Mouse (Mus musculus): Measurements from ENCODE around the gene Slc25a30. TPM values are rescaled to one million over a fixed set of nuclear protein-coding genes. Genes with fewer than 3 reads are reported as not detected.
A peak's percentile ranks its signal among the peaks of the same experiment; 100 is the strongest.
"Not testable (repeated sequence)": the region's sequence is repeated elsewhere in the genome, so short reads cannot be mapped to it uniquely, and the experiment has no call there.

Slc25a30 gene
- polyA plus RNA-seq, 1 experiment from 2014 or later, result 13.3 TPM

GRCm38 (mm10) chr14:75779913-75780312, 6.9 kb downstream of the Slc25a30 start:
- Histone ChIP-seq H3K9me3 (ENCODE audit: control insufficient read depth, low read length) (no peaks in the 10 kb centered on the region), H3K9ac (replicated peaks; ENCODE audit: low read depth, low read length) (no peak overlapping the region), H3K4me3 (ENCODE audit: low read depth, low read length) (no peak overlapping the region), H3K36me3 (ENCODE audit: control insufficient read depth, insufficient read depth, low read length) (no peaks in the 10 kb centered on the region), H3K4me2 (ENCODE audit: low read depth, low read length) (no peak overlapping the region), H3K27ac (ENCODE audit: low read depth, low read length) (no peak overlapping the region), H3K27me3 (ENCODE audit: control insufficient read depth, insufficient read depth, low read length) (no peaks in the 10 kb centered on the region), H3K4me1 (ENCODE audit: control insufficient read depth, insufficient read depth, low read length) (peaks cover 5% of the 10 kb centered on the region; the same call in 1 of the 2 replicates)
- ATAC-seq (ENCODE audit: low read depth), result no peak
- 95% methylated on average over 4 of the region's 4 CpGs for WGBS

- H3K9me3 ChIP-seq (ENCODE audit: control insufficient read depth, low read length), result no peaks in the 10 kb centered on the region
- no peak overlapping the region for H3K9ac ChIP-seq (replicated peaks; ENCODE audit: low read depth, low read length)
- H3K4me1 ChIP-seq (ENCODE audit: control insufficient read depth, insufficient read depth, low read length), result peaks cover 5% of the 10 kb centered on the region; the same call in 1 of the 2 replicates
- no peak overlapping the region for H3K4me2 ChIP-seq (ENCODE audit: low read depth, low read length)
- no peak overlapping the region for H3K4me3 ChIP-seq (ENCODE audit: low read depth, low read length)
- no peaks in the 10 kb centered on the region for H3K27me3 ChIP-seq (ENCODE audit: control insufficient read depth, insufficient read depth, low read length)
- whole genome bisulfite sequencing, result 94% methylated on average over 8 of the region's 8 CpGs
- no peak for ATAC-seq (ENCODE audit: low read depth)
- H3K36me3 ChIP-seq (ENCODE audit: control insufficient read depth, insufficient read depth, low read length), result no peaks in the 10 kb centered on the region
- no peak overlapping the region for H3K27ac ChIP-seq (ENCODE audit: low read depth, low read length)
These were observed 10.2 kb downstream of the Slc25a30 start for GRCm38 (mm10) chr14:75776637-75777036.

GRCm38 (mm10) chr14:75773431-75773830, 13.4 kb downstream of the Slc25a30 start:
- Histone ChIP-seq H3K4me2 (ENCODE audit: low read depth, low read length) (no peak overlapping the region), H3K9ac (replicated peaks; ENCODE audit: low read depth, low read length) (no peak overlapping the region), H3K36me3 (ENCODE audit: control insufficient read depth, insufficient read depth, low read length) (peaks cover 13% of the 10 kb centered on the region; the same call in 1 of the 2 replicates), H3K27me3 (ENCODE audit: control insufficient read depth, insufficient read depth, low read length) (no peaks in the 10 kb centered on the region), H3K4me1 (ENCODE audit: control insufficient read depth, insufficient read depth, low read length) (peaks cover 5% of the 10 kb centered on the region; the same call in 1 of the 2 replicates), H3K4me3 (ENCODE audit: low read depth, low read length) (no peak overlapping the region), H3K27ac (ENCODE audit: low read depth, low read length) (no peak overlapping the region), H3K9me3 (ENCODE audit: control insufficient read depth, low read length) (no peaks in the 10 kb centered on the region)
- 83% methylated on average over 8 of the region's 8 CpGs for WGBS
- ATAC-seq (ENCODE audit: low read depth), result 0 out of 2 replicates have a peak, but pooled peaks have one; percentile 13

- H3K9me3 ChIP-seq (ENCODE audit: control insufficient read depth, low read length); H3K4me1 ChIP-seq (ENCODE audit: control insufficient read depth, insufficient read depth, low read length); H3K4me2 ChIP-seq (ENCODE audit: low read depth, low read length); H3K27me3 ChIP-seq (ENCODE audit: control insufficient read depth, insufficient read depth, low read length); H3K4me3 ChIP-seq (ENCODE audit: low read depth, low read length); H3K9ac ChIP-seq (replicated peaks; ENCODE audit: low read depth, low read length); ATAC-seq (ENCODE audit: low read depth); H3K27ac ChIP-seq (ENCODE audit: low read depth, low read length): not testable (repeated sequence)
- peaks cover 13% of the 10 kb centered on the region; the same call in 1 of the 2 replicates for H3K36me3 ChIP-seq (ENCODE audit: control insufficient read depth, insufficient read depth, low read length)
- 90% methylated on average over 3 of the region's 3 CpGs for WGBS
These were observed 14.4 kb downstream of the Slc25a30 start for GRCm38 (mm10) chr14:75772407-75772806.

GRCm38 (mm10) chr14:75771101-75771501, 15.7 kb downstream of the Slc25a30 start:
- H3K9me3 ChIP-seq (ENCODE audit: control insufficient read depth, low read length), result no peaks in the 10 kb centered on the region
- H3K9ac ChIP-seq (replicated peaks; ENCODE audit: low read depth, low read length), result no peak overlapping the region
- WGBS, result 95% methylated on average over 8 of the region's 8 CpGs
- H3K4me1 ChIP-seq (ENCODE audit: control insufficient read depth, insufficient read depth, low read length), result no peaks in the 10 kb centered on the region
- no peak for ATAC-seq (ENCODE audit: low read depth)
- no peak overlapping the region for H3K4me2 ChIP-seq (ENCODE audit: low read depth, low read length)
- no peak overlapping the region for H3K27ac ChIP-seq (ENCODE audit: low read depth, low read length)
- no peak overlapping the region for H3K4me3 ChIP-seq (ENCODE audit: low read depth, low read length)
- no peaks in the 10 kb centered on the region for H3K27me3 ChIP-seq (ENCODE audit: control insufficient read depth, insufficient read depth, low read length)
- H3K36me3 ChIP-seq (ENCODE audit: control insufficient read depth, insufficient read depth, low read length), result peaks cover 13% of the 10 kb centered on the region; the same call in 1 of the 2 replicates

GRCm38 (mm10) chr14:75769334-75769733, 17.5 kb downstream of the Slc25a30 start:
- WGBS, result 71% methylated on average over 9 of the region's 9 CpGs
- Histone ChIP-seq H3K4me3 (ENCODE audit: low read depth, low read length) (no peak overlapping the region), H3K27ac (ENCODE audit: low read depth, low read length) (no peak overlapping the region), H3K27me3 (ENCODE audit: control insufficient read depth, insufficient read depth, low read length) (no peaks in the 10 kb centered on the region), H3K36me3 (ENCODE audit: control insufficient read depth, insufficient read depth, low read length) (peaks cover 13% of the 10 kb centered on the region; the same call in 1 of the 2 replicates), H3K9me3 (ENCODE audit: control insufficient read depth, low read length) (no peaks in the 10 kb centered on the region), H3K4me1 (ENCODE audit: control insufficient read depth, insufficient read depth, low read length) (no peaks in the 10 kb centered on the region), H3K9ac (replicated peaks; ENCODE audit: low read depth, low read length) (no peak overlapping the region), H3K4me2 (ENCODE audit: low read depth, low read length) (no peak overlapping the region)
- no peak for ATAC-seq (ENCODE audit: low read depth)

- H3K9ac ChIP-seq (replicated peaks; ENCODE audit: low read depth, low read length), result no peak overlapping the region
- no peak overlapping the region for H3K4me3 ChIP-seq (ENCODE audit: low read depth, low read length)
- H3K4me1 ChIP-seq (ENCODE audit: control insufficient read depth, insufficient read depth, low read length), result no peaks in the 10 kb centered on the region
- WGBS, result 7% methylated on average over 1 of the region's 1 CpGs
- H3K36me3 ChIP-seq (ENCODE audit: control insufficient read depth, insufficient read depth, low read length), result peaks cover 13% of the 10 kb centered on the region; the same call in 1 of the 2 replicates
- H3K27me3 ChIP-seq (ENCODE audit: control insufficient read depth, insufficient read depth, low read length), result no peaks in the 10 kb centered on the region
- no peak overlapping the region for H3K27ac ChIP-seq (ENCODE audit: low read depth, low read length)
- H3K9me3 ChIP-seq (ENCODE audit: control insufficient read depth, low read length), result no peaks in the 10 kb centered on the region
- ATAC-seq (ENCODE audit: low read depth), result no peak
- no peak overlapping the region for H3K4me2 ChIP-seq (ENCODE audit: low read depth, low read length)
These were observed 18.6 kb downstream of the Slc25a30 start for GRCm38 (mm10) chr14:75768275-75768608.

GRCm38 (mm10) chr14:75767492-75768274, 19.2 kb downstream of the Slc25a30 start:
- Histone ChIP-seq H3K27ac (ENCODE audit: low read depth, low read length) (peak overlapping the region; percentile 66; the same call in 1 of the 2 replicates), H3K4me3 (ENCODE audit: low read depth, low read length) (no peak overlapping the region), H3K4me2 (ENCODE audit: low read depth, low read length) (peak overlapping the region; percentile 27; the same call in 1 of the 2 replicates), H3K36me3 (ENCODE audit: control insufficient read depth, insufficient read depth, low read length) (peaks cover 13% of the 10 kb centered on the region; the same call in 1 of the 2 replicates), H3K9me3 (ENCODE audit: control insufficient read depth, low read length) (no peaks in the 10 kb centered on the region), H3K27me3 (ENCODE audit: control insufficient read depth, insufficient read depth, low read length) (no peaks in the 10 kb centered on the region), H3K4me1 (ENCODE audit: control insufficient read depth, insufficient read depth, low read length) (no peaks in the 10 kb centered on the region), H3K9ac (replicated peaks; ENCODE audit: low read depth, low read length) (no peak overlapping the region)
- peak; percentile 88 for ATAC-seq (ENCODE audit: low read depth)
- 41% methylated on average over 17 of the region's 17 CpGs for WGBS

- Histone ChIP-seq H3K36me3 (ENCODE audit: control insufficient read depth, insufficient read depth, low read length) (no peaks in the 10 kb centered on the region; the same call in 1 of the 2 replicates), H3K4me2 (ENCODE audit: low read depth, low read length) (no peak overlapping the region), H3K9ac (replicated peaks; ENCODE audit: low read depth, low read length) (no peak overlapping the region), H3K27me3 (ENCODE audit: control insufficient read depth, insufficient read depth, low read length) (no peaks in the 10 kb centered on the region), H3K4me3 (ENCODE audit: low read depth, low read length) (no peak overlapping the region), H3K9me3 (ENCODE audit: control insufficient read depth, low read length) (no peaks in the 10 kb centered on the region), H3K27ac (ENCODE audit: low read depth, low read length) (no peak overlapping the region), H3K4me1 (ENCODE audit: control insufficient read depth, insufficient read depth, low read length) (no peaks in the 10 kb centered on the region)
- WGBS, result 66% methylated on average over 10 of the region's 10 CpGs
- no peak for ATAC-seq (ENCODE audit: low read depth)
These were observed 25.6 kb downstream of the Slc25a30 start for GRCm38 (mm10) chr14:75761028-75761805.

All from neural tube, embryonic 14.5 days (tissue).